Mouse (Mus musculus) embryonic fibroblast, embryonic 13.5 days (primary cell): ENCODE results near the gene Defb21. TPM values are rescaled to one million over a fixed set of nuclear protein-coding genes. Genes with fewer than 3 reads are reported as not detected.

Experiments
- H3K27ac ChIP-seq: 2 replicates; pipeline ENCODE4 v1.5.1; 2012; ENCODE audit warnings: low read length, control low read depth, inconsistent platforms; ENCODE audit not compliant: insufficient read depth
- H3K4me1 ChIP-seq: 2 replicates; pipeline ENCODE4 v1.6.1; 2011; ENCODE audit warnings: low read length; ENCODE audit not compliant: control insufficient read depth, insufficient read depth
- H3K4me3 ChIP-seq: 2 replicates; pipeline ENCODE4 v1.5.1; 2011; ENCODE audit warnings: mild to moderate bottlenecking, control low read depth, low read length; ENCODE audit not compliant: insufficient read depth
- CTCF ChIP-seq: IDR thresholded peaks from 2 replicates; pipeline ENCODE4 v1.5.1; 2011; ENCODE audit warnings: mild to moderate bottlenecking, control low read depth, low read length, moderate library complexity, borderline replicate concordance; ENCODE audit not compliant: insufficient read depth
- POLR2A ChIP-seq: IDR thresholded peaks from 2 replicates; pipeline ENCODE4 v1.6.1; 2011; ENCODE audit warnings: low read depth, mild to moderate bottlenecking, control low read depth, low read length, moderate library complexity
- polyA plus RNA-seq: library from polyadenylated mRNA; stranded (reverse); fragments of >200 nt; gene quantifications from 2 replicates; pipeline ENCODE4 v1.2.4, GENCODE M21; 2011; ENCODE audit warnings: low read depth; ENCODE audit not compliant: missing spikeins, insufficient read length

Gene Defb21
- polyA plus RNA-seq, result not detected in 2 replicates

- Histone ChIP-seq H3K27ac (no peak within 1 kb of the TSS), H3K4me3 (no peak within 1 kb of the TSS), H3K4me1 (no peaks in the 10 kb centered on the region)
- TF ChIP-seq CTCF, result 0 out of 2 replicates have a peak, but pooled peaks have one; percentile 9
- TF ChIP-seq POLR2A, result no peak
Observed at GRCm38 (mm10) chr2:152572114-152572794, at the start of gene Defb21. TSS of gene Defb21 (plus strand) at chr2:152572744.

GRCm38 (mm10) chr2:152539944-152540710 lies 32.4 kb upstream of the Defb21 start, which contains the start of gene Defb29:
TSS of gene Defb29 (minus strand) at chr2:152540098.
- no peaks in the 10 kb centered on the region for H3K4me1 ChIP-seq
- TF ChIP-seq CTCF (no peak), POLR2A (no peak)
- H3K27ac ChIP-seq, result no peak within 1 kb of the TSS
- H3K4me3 ChIP-seq, result no peak within 1 kb of the TSS

- no peaks in the 10 kb centered on the region for H3K4me1 ChIP-seq
- TF ChIP-seq POLR2A (no peak), CTCF (no peak)
- H3K27ac ChIP-seq, result no peak overlapping the region
- no peak overlapping the region for H3K4me3 ChIP-seq
Observed at GRCm38 (mm10) chr2:152541979-152542378, 30.6 kb upstream of the Defb21 start.

- TF ChIP-seq CTCF, result no peak
- TF ChIP-seq POLR2A, result no peak
- no peak overlapping the region for H3K4me3 ChIP-seq
- H3K27ac ChIP-seq, result no peak overlapping the region
- no peaks in the 10 kb centered on the region for H3K4me1 ChIP-seq
Observed at GRCm38 (mm10) chr2:152542897-152543296, 29.6 kb upstream of the Defb21 start.

GRCm38 (mm10) chr2:152543478-152543877 lies 29.1 kb upstream of the Defb21 start:
- Histone ChIP-seq H3K4me1 (no peaks in the 10 kb centered on the region), H3K4me3 (no peak overlapping the region), H3K27ac (no peak overlapping the region)
- TF ChIP-seq POLR2A (no peak), CTCF (no peak)

GRCm38 (mm10) chr2:152544691-152545090 lies 27.9 kb upstream of the Defb21 start:
- H3K4me3 ChIP-seq, result no peak overlapping the region
- H3K27ac ChIP-seq, result no peak overlapping the region
- H3K4me1 ChIP-seq, result no peaks in the 10 kb centered on the region
- TF ChIP-seq CTCF (peak; percentile 34; the same call in 1 of the 2 replicates), POLR2A (no peak)

GRCm38 (mm10) chr2:152548124-152548523 lies 24.4 kb upstream of the Defb21 start:
- Histone ChIP-seq H3K4me3 (no peak overlapping the region), H3K4me1 (no peaks in the 10 kb centered on the region), H3K27ac (no peak overlapping the region)
- TF ChIP-seq CTCF (no peak), POLR2A (no peak)

GRCm38 (mm10) chr2:152553774-152554423 lies 18.6 kb upstream of the Defb21 start:
- TF ChIP-seq CTCF, result peak; percentile 62
- no peak for TF ChIP-seq POLR2A
- H3K4me1 ChIP-seq, result peaks cover 5% of the 10 kb centered on the region; the same call in 1 of the 2 replicates
- no peak overlapping the region for H3K4me3 ChIP-seq
- H3K27ac ChIP-seq, result no peak overlapping the region

GRCm38 (mm10) chr2:152556655-152557054 lies 15.9 kb upstream of the Defb21 start:
- Histone ChIP-seq H3K4me1 (peaks cover 5% of the 10 kb centered on the region; the same call in 1 of the 2 replicates), H3K4me3 (no peak overlapping the region), H3K27ac (no peak overlapping the region)
- no peak for TF ChIP-seq POLR2A
- TF ChIP-seq CTCF, result no peak
